Mouse (Mus musculus) intestine, embryonic 15.5 days (tissue): ENCODE results near the gene Mb21d2. TPM values are rescaled to one million over a fixed set of nuclear protein-coding genes. Genes with fewer than 3 reads are reported as not detected.

ENCODE experiments used
- ATAC-seq: fragments of 200-750 bp; cut with Nextera tagmentation; 2 replicates; pipeline ENCODE4 v1.8.0; 2017; ENCODE audit warnings: moderate TSS enrichment, moderate library complexity
- H3K27ac ChIP-seq: fragments of 300-500 bp; sonication (generic); 2 replicates; pipeline ENCODE4 v1.5.1; 2015; ENCODE audit warnings: mild to moderate bottlenecking, inconsistent platforms
- H3K27me3 ChIP-seq: fragments of 300-500 bp; sonication (generic); replicated peaks from 2 replicates; pipeline ENCODE4 v1.6.1; 2015; ENCODE audit warnings: inconsistent platforms
- H3K36me3 ChIP-seq: fragments of 300-500 bp; sonication (generic); 2 replicates; pipeline ENCODE4 v1.6.1; 2015; ENCODE audit warnings: inconsistent platforms
- H3K4me1 ChIP-seq: fragments of 300-500 bp; sonication (generic); replicated peaks from 2 replicates; pipeline ENCODE4 v1.6.1; 2015; ENCODE audit warnings: inconsistent platforms
- H3K4me2 ChIP-seq: fragments of 300-500 bp; sonication (generic); replicated peaks from 2 replicates; pipeline ENCODE4 v1.6.1; 2015; ENCODE audit warnings: mild to moderate bottlenecking, inconsistent platforms
- H3K4me3 ChIP-seq: fragments of 300-500 bp; sonication (generic); replicated peaks from 2 replicates; pipeline ENCODE4 v1.5.1; 2015; ENCODE audit warnings: inconsistent platforms
- H3K9ac ChIP-seq: fragments of 300-500 bp; sonication (generic); 2 replicates; pipeline ENCODE4 v1.6.1; 2015; ENCODE audit warnings: inconsistent platforms
- H3K9me3 ChIP-seq: fragments of 300-500 bp; sonication (generic); 2 replicates; pipeline ENCODE4 v1.6.1; 2016; ENCODE audit warnings: inconsistent platforms
- WGBS: fragments of 180-500 bp; shearing (Covaris S2); methylation state at CpG from one replicate; pipeline ENCODE4 v1.1.7; 2015; 5-methylcytosine and 5-hydroxymethylcytosine counted together
- polyA plus RNA-seq: library from polyadenylated mRNA; unstranded; fragments of >200 nt; fragmentation: Nextera tagmentation; extraction: Ambion mirVana; gene quantifications from 2 replicates; pipeline ENCODE4 v1.2.1, GENCODE M21; 2015

The Mb21d2 gene
- polyA plus RNA-seq = 9.0 and 9.1 TPM in 2 replicates

GRCm38 (mm10) chr16:28928815-28929685, at the start of gene Mb21d2:
Gene Mb21d2, minus strand, starts transcription at chr16:28929673.
- Histone ChIP-seq H3K27me3 (no peaks in the 10 kb centered on the region), H3K4me3 (peak within 1 kb of the TSS; percentile 89), H3K4me2 (peak within 1 kb of the TSS; percentile 80), H3K27ac (peak within 1 kb of the TSS; percentile 95), H3K9ac (peak within 1 kb of the TSS; percentile 88), H3K36me3 (no peaks in the 10 kb centered on the region), H3K4me1 (peaks cover 10% of the 10 kb centered on the region), H3K9me3 (no peaks in the 10 kb centered on the region)
- under 1% methylated on average over 73 of the region's 73 CpGs for WGBS
- peak; percentile 61 for ATAC-seq

DNA sequence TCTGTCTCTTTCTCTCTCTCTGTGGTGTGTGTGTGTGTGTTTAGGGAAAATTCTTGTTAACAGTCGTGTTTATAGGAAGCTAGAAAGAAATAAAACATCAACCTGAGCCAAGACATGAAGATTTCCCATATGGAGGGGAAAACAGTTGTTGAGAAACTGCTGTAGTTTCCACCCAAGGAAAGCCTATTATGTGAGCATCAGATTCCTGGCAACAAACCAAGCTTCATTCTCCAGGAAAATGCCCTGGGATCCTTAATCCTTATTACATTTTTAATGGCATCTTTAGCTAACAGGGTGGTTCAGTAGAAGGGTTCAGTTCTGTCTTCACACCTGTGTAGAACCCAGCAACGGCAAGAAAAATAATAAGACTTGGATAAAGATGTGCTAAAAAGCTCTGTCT, 36.8 kb upstream of the Mb21d2 start:
- no peak overlapping the region for H3K4me3 ChIP-seq
- no peaks in the 10 kb centered on the region for H3K4me1 ChIP-seq
- H3K9ac ChIP-seq = no peak overlapping the region
- H3K27ac ChIP-seq = no peak overlapping the region
- H3K27me3 ChIP-seq = no peaks in the 10 kb centered on the region
- H3K9me3 ChIP-seq = no peaks in the 10 kb centered on the region
- WGBS = 61% methylated on average over 2 of the region's 2 CpGs
- ATAC-seq = no peak
- H3K36me3 ChIP-seq = no peaks in the 10 kb centered on the region
- no peak overlapping the region for H3K4me2 ChIP-seq

GRCm38 (mm10) chr16:28964048-28964447, 34.6 kb upstream of the Mb21d2 start:
- no peak for ATAC-seq
- H3K9me3 ChIP-seq = no peaks in the 10 kb centered on the region
- no peak overlapping the region for H3K4me2 ChIP-seq
- no peak overlapping the region for H3K9ac ChIP-seq
- H3K27ac ChIP-seq = no peak overlapping the region
- WGBS = 57% methylated on average over 4 of the region's 4 CpGs
- no peak overlapping the region for H3K4me3 ChIP-seq
- H3K4me1 ChIP-seq = no peaks in the 10 kb centered on the region
- H3K27me3 ChIP-seq = no peaks in the 10 kb centered on the region
- no peaks in the 10 kb centered on the region for H3K36me3 ChIP-seq

DNA sequence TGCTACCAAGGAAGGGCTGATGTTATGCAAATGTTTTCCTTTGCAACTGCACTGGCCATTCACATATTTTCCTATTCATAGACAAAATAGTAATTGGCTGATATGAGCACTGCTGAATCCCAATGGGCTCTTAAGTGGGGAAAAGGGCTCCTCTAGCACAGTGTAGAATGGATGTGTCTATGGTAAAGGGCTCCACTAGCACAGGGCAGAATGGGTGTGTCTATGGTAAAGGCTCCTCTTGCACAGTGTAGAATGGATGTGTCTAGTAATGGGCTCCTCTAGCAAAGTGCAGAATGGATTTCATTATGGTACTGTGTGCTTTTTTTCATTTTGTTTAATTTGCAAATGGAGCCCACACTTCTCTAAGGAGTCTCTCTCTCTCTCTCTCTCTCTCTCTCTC, 33.5 kb upstream of the Mb21d2 start:
- Histone ChIP-seq H3K4me1 (no peaks in the 10 kb centered on the region), H3K4me2 (no peak overlapping the region), H3K4me3 (no peak overlapping the region), H3K36me3 (no peaks in the 10 kb centered on the region), H3K9me3 (no peaks in the 10 kb centered on the region), H3K27ac (no peak overlapping the region), H3K9ac (no peak overlapping the region), H3K27me3 (no peaks in the 10 kb centered on the region)
- ATAC-seq = no peak

DNA sequence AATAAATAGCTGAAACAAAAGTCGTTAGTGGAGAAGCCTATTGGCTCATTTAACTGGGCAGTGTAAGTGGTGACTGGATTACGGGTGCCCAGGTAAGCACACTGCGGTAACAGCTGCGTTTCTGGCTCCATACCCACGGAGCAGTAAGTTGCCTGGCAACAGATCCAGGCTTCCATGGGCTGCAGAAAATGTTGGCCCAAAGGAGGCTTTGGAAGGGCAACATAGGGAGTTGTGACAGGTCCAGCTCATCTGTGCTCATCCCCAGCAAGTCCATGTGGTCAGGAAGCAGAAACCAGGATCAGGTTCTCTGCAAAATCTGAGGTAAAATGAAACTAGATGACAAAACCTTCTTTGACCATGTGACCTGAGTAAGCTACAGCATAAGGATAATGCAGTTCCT, 20.3 kb upstream of the Mb21d2 start:
- H3K27ac ChIP-seq = no peak overlapping the region
- WGBS = 77% methylated on average over 5 of the region's 5 CpGs
- no peak overlapping the region for H3K9ac ChIP-seq
- no peak overlapping the region for H3K4me3 ChIP-seq
- no peaks in the 10 kb centered on the region for H3K36me3 ChIP-seq
- H3K4me1 ChIP-seq = no peaks in the 10 kb centered on the region
- no peaks in the 10 kb centered on the region for H3K27me3 ChIP-seq
- no peak overlapping the region for H3K4me2 ChIP-seq
- no peak for ATAC-seq
- H3K9me3 ChIP-seq = no peaks in the 10 kb centered on the region

DNA sequence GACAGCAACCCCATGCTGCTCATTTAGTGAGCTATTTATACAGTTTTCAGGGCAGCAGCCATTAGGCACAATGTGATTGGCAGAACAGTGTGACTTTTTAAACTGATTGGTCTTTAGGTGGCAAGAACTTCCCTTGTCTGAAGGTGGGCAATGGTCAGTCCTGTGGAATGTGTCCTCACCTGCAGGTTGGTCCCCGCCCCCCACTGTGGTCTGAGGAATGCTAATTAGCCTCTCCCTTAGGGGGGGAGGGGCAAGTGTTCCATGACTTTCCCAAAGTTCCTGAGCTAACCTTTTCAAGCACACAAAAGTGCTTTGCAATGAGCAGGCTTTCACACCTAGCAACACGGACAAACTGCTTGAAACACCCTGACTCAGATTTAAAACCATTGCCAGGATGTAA, 13.8 kb upstream of the Mb21d2 start:
- Histone ChIP-seq H3K36me3 (no peaks in the 10 kb centered on the region), H3K9ac (no peak overlapping the region), H3K4me2 (no peak overlapping the region), H3K4me1 (no peaks in the 10 kb centered on the region), H3K27me3 (no peaks in the 10 kb centered on the region), H3K4me3 (no peak overlapping the region), H3K27ac (no peak overlapping the region), H3K9me3 (no peaks in the 10 kb centered on the region)
- ATAC-seq = no peak
- WGBS = 72% methylated on average over 2 of the region's 2 CpGs

GRCm38 (mm10) chr16:28936181-28936792, 6.8 kb upstream of the Mb21d2 start:
- Histone ChIP-seq H3K9me3 (no peaks in the 10 kb centered on the region), H3K27me3 (no peaks in the 10 kb centered on the region), H3K4me3 (no peak overlapping the region), H3K9ac (no peak overlapping the region), H3K27ac (no peak overlapping the region), H3K36me3 (no peaks in the 10 kb centered on the region), H3K4me2 (no peak overlapping the region), H3K4me1 (no peaks in the 10 kb centered on the region)
- 64% methylated on average over 7 of the region's 7 CpGs for WGBS
- ATAC-seq = no peak

DNA sequence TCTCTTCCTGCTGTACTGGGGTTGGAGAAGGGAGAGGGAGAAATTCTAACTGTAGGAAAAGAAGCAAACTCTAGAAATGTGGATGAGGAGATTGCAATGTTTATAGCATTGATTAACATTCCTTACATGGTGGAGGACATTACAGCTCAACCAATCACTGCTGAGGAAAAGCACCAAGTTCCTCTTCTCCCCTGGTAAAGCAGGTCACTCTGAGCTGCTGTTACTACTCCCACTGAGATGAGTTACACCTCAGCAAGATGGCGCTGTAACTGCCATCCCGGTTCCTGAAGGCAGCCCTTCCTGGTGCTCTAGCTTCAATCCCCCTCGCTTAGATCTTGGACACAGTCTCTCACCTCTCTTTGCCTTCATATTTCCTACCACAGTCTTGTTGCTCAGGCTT, 6.2 kb upstream of the Mb21d2 start:
- ATAC-seq = no peak
- H3K36me3 ChIP-seq = no peaks in the 10 kb centered on the region
- no peak overlapping the region for H3K27ac ChIP-seq
- no peaks in the 10 kb centered on the region for H3K4me1 ChIP-seq
- no peak overlapping the region for H3K4me2 ChIP-seq
- H3K27me3 ChIP-seq = no peaks in the 10 kb centered on the region
- H3K9ac ChIP-seq = no peak overlapping the region
- H3K4me3 ChIP-seq = no peak overlapping the region
- no peaks in the 10 kb centered on the region for H3K9me3 ChIP-seq
- 66% methylated on average over 3 of the region's 3 CpGs for WGBS

GRCm38 (mm10) chr16:28931213-28931612, 1.7 kb upstream of the Mb21d2 start:
- H3K9ac ChIP-seq = no peak overlapping the region
- H3K36me3 ChIP-seq = no peaks in the 10 kb centered on the region
- H3K4me1 ChIP-seq = peaks cover 10% of the 10 kb centered on the region
- WGBS = 75% methylated on average over 2 of the region's 2 CpGs
- H3K27me3 ChIP-seq = no peaks in the 10 kb centered on the region
- H3K4me2 ChIP-seq = no peak overlapping the region
- ATAC-seq = no peak
- no peak overlapping the region for H3K4me3 ChIP-seq
- no peaks in the 10 kb centered on the region for H3K9me3 ChIP-seq
- H3K27ac ChIP-seq = no peak overlapping the region

GRCm38 (mm10) chr16:28930426-28930825, 953 bp upstream of the Mb21d2 start:
- ATAC-seq = no peak
- Histone ChIP-seq H3K27me3 (no peaks in the 10 kb centered on the region), H3K4me2 (peak overlapping the region; percentile 80), H3K9ac (no peak overlapping the region), H3K9me3 (no peaks in the 10 kb centered on the region), H3K36me3 (no peaks in the 10 kb centered on the region), H3K27ac (no peak overlapping the region), H3K4me3 (peak overlapping the region; percentile 89), H3K4me1 (peaks cover 10% of the 10 kb centered on the region)
- WGBS = 20% methylated on average over 5 of the region's 5 CpGs

DNA sequence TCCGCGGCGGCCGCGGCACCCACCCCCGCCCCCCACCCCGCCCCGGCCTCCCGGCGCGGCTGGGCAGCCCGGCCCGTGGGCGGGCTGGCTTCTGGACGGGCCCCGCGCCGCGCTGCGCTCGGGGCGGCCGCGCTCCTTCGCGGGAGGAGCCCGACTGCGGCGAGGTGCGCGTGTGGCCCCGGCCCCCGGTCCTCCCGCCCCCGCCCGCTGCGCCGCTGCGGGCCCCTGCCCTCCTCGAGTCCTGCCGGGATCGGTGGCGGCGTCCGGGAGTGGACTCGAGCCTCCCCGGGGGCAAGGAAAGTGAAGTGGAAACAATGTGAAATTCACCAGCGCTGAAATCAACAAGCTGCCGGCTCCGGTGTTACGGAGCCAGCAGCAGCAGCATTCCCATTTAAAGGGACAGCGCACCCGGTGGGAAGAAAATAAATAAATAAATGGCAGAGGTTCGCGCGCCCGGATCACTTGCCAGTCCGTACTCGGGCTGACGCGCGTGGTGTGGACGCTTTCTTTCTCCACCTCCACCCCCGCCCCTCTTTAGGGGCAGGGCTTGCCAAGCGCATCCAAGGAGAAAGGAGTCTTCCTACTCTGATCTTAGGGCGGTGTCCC, 316 bp upstream of the Mb21d2 start:
- under 1% methylated on average over 55 of the region's 66 CpGs for WGBS
- Histone ChIP-seq H3K4me3 (peak overlapping the region; percentile 89), H3K4me1 (peaks cover 10% of the 10 kb centered on the region), H3K27ac (peak overlapping the region; percentile 95), H3K9me3 (no peaks in the 10 kb centered on the region), H3K27me3 (no peaks in the 10 kb centered on the region), H3K36me3 (no peaks in the 10 kb centered on the region), H3K4me2 (peak overlapping the region; percentile 80), H3K9ac (peak overlapping the region; percentile 88)
- peak; percentile 81 for ATAC-seq

- H3K9ac ChIP-seq = peak overlapping the region; percentile 88
- H3K4me1 ChIP-seq = peaks cover 10% of the 10 kb centered on the region
- H3K27ac ChIP-seq = peak overlapping the region; percentile 95; the same call in 1 of the 2 replicates
- ATAC-seq = peak; percentile 54
- peak overlapping the region; percentile 80 for H3K4me2 ChIP-seq
- 0% methylated on average over 10 of the region's 10 CpGs for WGBS
- H3K36me3 ChIP-seq = no peaks in the 10 kb centered on the region
- peak overlapping the region; percentile 89 for H3K4me3 ChIP-seq
- no peaks in the 10 kb centered on the region for H3K27me3 ChIP-seq
- H3K9me3 ChIP-seq = no peaks in the 10 kb centered on the region
Observed at GRCm38 (mm10) chr16:28928466-28928814, 1.0 kb downstream of the Mb21d2 start.
